Mouse (Mus musculus) MEL (cell line): ENCODE results near the gene Notum. TPM values are rescaled to one million over a fixed set of nuclear protein-coding genes. Genes with fewer than 3 reads are reported as not detected.

ENCODE experiments used
- DNase-seq: peaks from one replicate; pipeline ENCODE4 v3.0.0; 2011; ENCODE audit warnings: low read depth, low spot score
- H3K27ac ChIP-seq: 2 replicates; pipeline ENCODE4 v1.5.1; 2012; ENCODE audit warnings: low read depth, mild to moderate bottlenecking, control low read depth, low read length, moderate library complexity; ENCODE audit not compliant: control insufficient read depth
- H3K27me3 ChIP-seq, 2 experiments: fragments of 150-350 bp in 1 of 2; sonication (generic) in 1 of 2; 2 replicates each; pipeline ENCODE4 v1.6.1; 2012; ENCODE audit warnings: low read length in 2 of 2, mild to moderate bottlenecking in 2 of 2, improper control_type of control experiment in 1 of 2, moderate library complexity in 1 of 2; ENCODE audit not compliant: insufficient read depth in 2 of 2, control insufficient read depth in 1 of 2
- H3K36me3 ChIP-seq, 2 experiments: 2 replicates each; pipeline ENCODE4 v1.6.1; 2012 to 2014; ENCODE audit warnings: low read length in 2 of 2, improper control_type of control experiment in 1 of 2, inconsistent platforms in 1 of 2, mild to moderate bottlenecking in 1 of 2; ENCODE audit not compliant: insufficient read depth in 2 of 2, control insufficient read depth in 1 of 2
- H3K4me1 ChIP-seq, 2 experiments: fragments of 150-350 bp in 1 of 2; sonication (generic) in 1 of 2; 2 replicates each; pipeline ENCODE4 v1.6.1; 2012; ENCODE audit warnings: low read length in 2 of 2, improper control_type of control experiment in 1 of 2, mild to moderate bottlenecking in 1 of 2; ENCODE audit not compliant: insufficient read depth in 2 of 2, control insufficient read depth in 1 of 2
- H3K4me3 ChIP-seq, 2 experiments: fragments of 150-350 bp in 1 of 2; sonication (generic) in 1 of 2; 2 replicates each; pipeline ENCODE4 v1.5.1; 2012; ENCODE audit warnings: low read depth in 2 of 2, low read length in 2 of 2, mild to moderate bottlenecking in 2 of 2, moderate library complexity in 2 of 2, control low read depth in 1 of 2, improper control_type of control experiment in 1 of 2; ENCODE audit not compliant: control insufficient read depth in 1 of 2, insufficient read depth in 1 of 2
- H3K79me2 ChIP-seq: 2 replicates; pipeline ENCODE4 v1.6.1; 2012; ENCODE audit warnings: mild to moderate bottlenecking, low read length, moderate library complexity; ENCODE audit not compliant: control insufficient read depth, poor library complexity, insufficient read depth
- H3K9ac ChIP-seq: 2 replicates; pipeline ENCODE4 v1.6.1; 2012; ENCODE audit warnings: low read depth, mild to moderate bottlenecking, control low read depth, low read length, moderate library complexity; ENCODE audit not compliant: control insufficient read depth, poor library complexity, severe bottlenecking
- H3K9me3 ChIP-seq: fragments of 150-350 bp; sonication (generic); replicated peaks from 2 replicates; pipeline ENCODE4 v1.6.1; 2012; ENCODE audit warnings: mild to moderate bottlenecking, low read length, improper control_type of control experiment, moderate library complexity; ENCODE audit not compliant: insufficient read depth
- BHLHE40 ChIP-seq: IDR thresholded peaks from 2 replicates; pipeline ENCODE4 v1.6.1; 2012; ENCODE audit warnings: low read depth, mild to moderate bottlenecking, inconsistent platforms, low read length, improper control_type of control experiment, borderline replicate concordance
- CHD1 ChIP-seq: IDR thresholded peaks from 2 replicates; pipeline ENCODE4 v1.6.1; 2012; ENCODE audit warnings: low read depth, mild to moderate bottlenecking, inconsistent platforms, low read length, improper control_type of control experiment
- CTCF ChIP-seq, 3 experiments: IDR thresholded peaks in 2 of 3; conservative IDR thresholded peaks in 1 of 3; 2 replicates each; pipeline ENCODE4 v1.5.1; 2011 to 2012; ENCODE audit warnings: low read length in 3 of 3, low read depth in 2 of 3, mild to moderate bottlenecking in 2 of 3, improper control_type of control experiment in 1 of 3, inconsistent platforms in 1 of 3, mixed read lengths in 1 of 3, moderate library complexity in 1 of 3; ENCODE audit not compliant: control insufficient read depth in 1 of 3, insufficient read depth in 1 of 3, poor library complexity in 1 of 3, severe bottlenecking in 1 of 3
- GABPA ChIP-seq: IDR thresholded peaks from 2 replicates; pipeline ENCODE4 v1.6.1; 2012; ENCODE audit warnings: low read depth, mild to moderate bottlenecking, inconsistent platforms, low read length, improper control_type of control experiment, moderate library complexity
- GATA1 ChIP-seq: IDR thresholded peaks from 2 replicates; pipeline ENCODE4 v1.6.1; 2011; ENCODE audit warnings: low read depth, low read length, improper control_type of control experiment
- HCFC1 ChIP-seq: IDR thresholded peaks from 2 replicates; pipeline ENCODE4 v1.6.1; 2012; ENCODE audit warnings: low read depth, mild to moderate bottlenecking, inconsistent platforms, low read length, improper control_type of control experiment, moderate library complexity
- JUND ChIP-seq: IDR thresholded peaks from 2 replicates; pipeline ENCODE4 v1.6.1; 2011; ENCODE audit warnings: low read depth, mild to moderate bottlenecking, improper control_type of control experiment, low read length
- MAX ChIP-seq: IDR thresholded peaks from 2 replicates; pipeline ENCODE4 v1.6.1; 2011; ENCODE audit warnings: low read length, improper control_type of control experiment
- MAZ ChIP-seq: IDR thresholded peaks from 2 replicates; pipeline ENCODE4 v1.6.1; 2012; ENCODE audit warnings: low read depth, mild to moderate bottlenecking, inconsistent platforms, low read length, improper control_type of control experiment
- MEF2A ChIP-seq: IDR thresholded peaks from 2 replicates; pipeline ENCODE4 v1.6.1; 2014; ENCODE audit warnings: low read depth, mild to moderate bottlenecking, inconsistent platforms, low read length, improper control_type of control experiment; ENCODE audit not compliant: poor library complexity, insufficient replicate concordance, severe bottlenecking; ENCODE audit errors: extremely low read depth
- MYB ChIP-seq: IDR thresholded peaks from 2 replicates; pipeline ENCODE4 v1.6.1; 2011; ENCODE audit warnings: mild to moderate bottlenecking, low read depth, low read length, improper control_type of control experiment
- MYC ChIP-seq: IDR thresholded peaks from 2 replicates; pipeline ENCODE4 v1.6.1; 2011; ENCODE audit warnings: low read depth, mild to moderate bottlenecking, low read length, improper control_type of control experiment, moderate library complexity
- NRF1 ChIP-seq: IDR thresholded peaks from 2 replicates; pipeline ENCODE4 v1.6.1; 2014; ENCODE audit warnings: low read depth, mild to moderate bottlenecking, inconsistent platforms, low read length, improper control_type of control experiment, moderate library complexity; ENCODE audit not compliant: poor library complexity, insufficient read depth, severe bottlenecking
- POLR2AphosphoS2 ChIP-seq: IDR thresholded peaks from 2 replicates; pipeline ENCODE4 v1.6.1; 2011; ENCODE audit warnings: low read length, improper control_type of control experiment
- RAD21 ChIP-seq: IDR thresholded peaks from 2 replicates; pipeline ENCODE4 v1.6.1; 2011; ENCODE audit warnings: mild to moderate bottlenecking, low read depth, low read length, improper control_type of control experiment
- SIN3A ChIP-seq: IDR thresholded peaks from 2 replicates; pipeline ENCODE4 v1.6.1; 2012; ENCODE audit warnings: low read length, improper control_type of control experiment, inconsistent platforms
- SMC3 ChIP-seq: IDR thresholded peaks from 2 replicates; pipeline ENCODE4 v1.6.1; 2011; ENCODE audit warnings: low read depth, low read length, improper control_type of control experiment
- TAL1 ChIP-seq: IDR thresholded peaks from 2 replicates; pipeline ENCODE4 v1.6.1; 2012; ENCODE audit warnings: mild to moderate bottlenecking, inconsistent platforms, low read length, moderate library complexity, mixed read lengths
- TCF12 ChIP-seq: IDR thresholded peaks from 2 replicates; pipeline ENCODE4 v1.6.1; 2014; ENCODE audit warnings: low read depth, mild to moderate bottlenecking, inconsistent platforms, low read length, improper control_type of control experiment, moderate library complexity
- UBTF ChIP-seq: IDR thresholded peaks from 2 replicates; pipeline ENCODE4 v1.6.1; 2012; ENCODE audit warnings: low read depth, mild to moderate bottlenecking, inconsistent platforms, low read length, improper control_type of control experiment, moderate library complexity, borderline replicate concordance; ENCODE audit not compliant: insufficient read depth
- USF1 ChIP-seq: IDR thresholded peaks from 2 replicates; pipeline ENCODE4 v1.6.1; 2014; ENCODE audit warnings: low read depth, mild to moderate bottlenecking, inconsistent platforms, low read length, improper control_type of control experiment, moderate library complexity
- ZC3H11A ChIP-seq: IDR thresholded peaks from 2 replicates; pipeline ENCODE4 v1.6.1; 2012; ENCODE audit warnings: low read depth, mild to moderate bottlenecking, inconsistent platforms, low read length, improper control_type of control experiment
- ZKSCAN1 ChIP-seq: IDR thresholded peaks from 2 replicates; pipeline ENCODE4 v1.6.1; 2012; ENCODE audit warnings: low read depth, mild to moderate bottlenecking, inconsistent platforms, low read length, improper control_type of control experiment, moderate library complexity
- ZMIZ1 ChIP-seq: IDR thresholded peaks from 2 replicates; pipeline ENCODE4 v1.6.1; 2012; ENCODE audit warnings: low read depth, mild to moderate bottlenecking, inconsistent platforms, low read length, improper control_type of control experiment, moderate library complexity
- polyA plus RNA-seq, 2 experiments: library from polyadenylated mRNA; stranded (reverse) in 1 of 2; unstranded in 1 of 2; fragments of >175 nt in 1 of 2; fragments of >200 nt in 1 of 2; gene quantifications; 2 replicates each; pipeline versions ENCODE4 v1.2.1 to v1.2.4; 2012; ENCODE audit warnings: low replicate concordance in 2 of 2, low read depth in 1 of 2; ENCODE audit not compliant: insufficient read length in 2 of 2, insufficient read depth in 1 of 2, missing spikeins in 1 of 2
- total RNA-seq: library from RNA; depleted of rRNA; stranded (reverse); fragments of 300-350 nt; gene quantifications from 2 replicates; pipeline ENCODE4 v1.2.3, GENCODE M21; 2012

Gene Notum
- total and polyA plus RNA-seq, 3 experiments: not detected

DNA sequence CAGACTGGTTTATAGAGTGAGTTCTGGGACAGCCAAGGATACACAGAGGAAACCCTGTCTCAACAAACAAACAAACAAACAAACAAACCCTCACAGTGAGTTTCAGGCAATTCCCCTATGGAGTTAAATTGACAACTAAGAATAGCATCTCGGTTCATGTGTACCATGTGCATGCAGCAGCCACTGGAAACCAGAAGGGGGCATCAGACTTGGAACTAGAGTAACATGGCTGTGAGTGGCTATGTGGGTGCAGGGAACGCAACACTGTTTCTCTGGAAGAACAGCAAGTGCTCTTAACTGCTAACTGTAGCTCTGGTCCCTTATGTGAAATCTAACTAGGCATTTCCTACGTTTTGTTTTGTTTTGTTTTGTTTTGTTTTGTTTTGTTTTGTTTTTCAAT, 9.1 kb downstream of the Notum start:
- H3K36me3 ChIP-seq: no peaks in the 10 kb centered on the region
- no peaks in the 10 kb centered on the region for H3K9me3 ChIP-seq
- H3K4me3 ChIP-seq: no peak overlapping the region
- peak; percentile 28 for TF ChIP-seq ZC3H11A
- TF ChIP-seq MYB: no peak
- TF ChIP-seq CTCF (IDR thresholded peaks at IDR 0.05 in 2 of 3, conservative IDR thresholded peaks at IDR 0.05 in 1 of 3; ENCODE audit: control insufficient read depth in 1 of 3, insufficient read depth in 1 of 3, low read depth in 2 of 3, low read length in 3 of 3, poor library complexity in 1 of 3, severe bottlenecking in 1 of 3): peak; percentile 63 to 75 (median 69)
- TF ChIP-seq JUND: no peak
- peak; percentile 32 for TF ChIP-seq RAD21
- peak; percentile 70 for TF ChIP-seq MYC
- TF ChIP-seq CHD1: no peak
- peak; percentile 77 for TF ChIP-seq SMC3
- no peak for TF ChIP-seq USF1
- peak; percentile 61 for DNase-seq
- H3K9ac ChIP-seq: no peak overlapping the region
- H3K4me1 ChIP-seq: no peaks in the 10 kb centered on the region
- no peaks in the 10 kb centered on the region for H3K79me2 ChIP-seq
- H3K27ac ChIP-seq: no peak overlapping the region
- H3K27me3 ChIP-seq: peaks cover 0 to 2% of the 10 kb centered on the region in 2 experiments; a peak in 1 of 4 replicates

DNA sequence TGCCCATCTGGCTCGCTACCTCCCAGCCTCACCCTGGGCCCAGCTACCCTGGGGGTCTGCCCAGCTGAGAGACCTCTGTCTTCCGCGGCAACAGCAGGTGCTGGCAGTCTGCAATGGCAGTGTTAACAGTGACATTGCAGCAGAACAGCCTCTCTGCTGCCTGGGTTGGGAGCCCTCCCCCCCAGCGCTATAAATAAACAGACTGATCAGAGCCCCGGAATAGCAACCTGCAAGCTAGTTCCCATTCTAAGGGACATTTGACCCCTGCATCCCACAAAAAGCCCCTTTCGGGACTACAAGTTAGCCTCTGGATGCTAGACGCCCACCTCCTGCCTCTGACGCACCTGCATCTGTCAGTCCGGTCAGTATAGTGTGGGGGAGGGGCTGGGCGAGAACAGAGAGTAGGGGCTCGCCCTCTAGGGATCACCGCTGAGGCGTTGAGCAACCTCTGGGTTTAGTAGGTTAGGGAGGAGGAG, 12.9 kb downstream of the Notum start, which contains the start of gene Myadml2:
TSS of gene Myadml2 (minus strand) at position 158 of the 476 bp plus-strand sequence.
- no peaks in the 10 kb centered on the region for H3K79me2 ChIP-seq
- H3K9ac ChIP-seq: no peak within 1 kb of the TSS
- H3K9me3 ChIP-seq: no peaks in the 10 kb centered on the region
- TF ChIP-seq BHLHE40 (no peak), ZC3H11A (no peak), TCF12 (no peak), MAZ (no peak), ZMIZ1 (no peak), MAX (no peak), HCFC1 (no peak), MYC (no peak), TAL1 (no peak), SIN3A (no peak), POLR2AphosphoS2 (no peak), RAD21 (no peak), MYB (no peak), UBTF (no peak), GABPA (no peak), CTCF (IDR thresholded peaks at IDR 0.05 in 2 of 3, conservative IDR thresholded peaks at IDR 0.05 in 1 of 3; ENCODE audit: control insufficient read depth in 1 of 3, insufficient read depth in 1 of 3, low read depth in 2 of 3, low read length in 3 of 3, poor library complexity in 1 of 3, severe bottlenecking in 1 of 3) (no peak), MEF2A (no peak), GATA1 (no peak), NRF1 (no peak), ZKSCAN1 (no peak)
- H3K4me3 ChIP-seq: no peak within 1 kb of the TSS
- no peak for DNase-seq
- peaks cover 0 to 5% of the 10 kb centered on the region in 2 experiments; a peak in 2 of 4 replicates for H3K36me3 ChIP-seq
- H3K27ac ChIP-seq: no peak within 1 kb of the TSS
- no peaks in the 10 kb centered on the region; a peak in 1 of 4 replicates for H3K27me3 ChIP-seq
- H3K4me1 ChIP-seq: peaks cover 4 to 7% of the 10 kb centered on the region in 2 experiments; a peak in 3 of 4 replicates
